Mouse (Mus musculus) kidney, postnatal 0 days (tissue): Measurements from ENCODE around the gene Armc7. TPM values are rescaled to one million over a fixed set of nuclear protein-coding genes. Genes with fewer than 3 reads are reported as not detected.
"Not testable (repeated sequence)": the region's sequence is repeated elsewhere in the genome, so short reads cannot be mapped to it uniquely, and the experiment has no call there.

Experiments used
- ATAC-seq: fragments of 200-750 bp; cut with Nextera tagmentation; replicated peaks from 2 replicates; pipeline ENCODE4 v1.8.0; 2017; ENCODE audit warnings: low read depth, moderate number of reproducible peaks, moderate TSS enrichment, moderate library complexity; ENCODE audit not compliant: low FRiP score
- DNase-seq: peaks from one replicate; pipeline ENCODE4 v3.0.0-alpha.2; 2016; ENCODE audit warnings: low spot score
- H3K27ac ChIP-seq: fragments of 300-500 bp; sonication (generic); 2 replicates; pipeline ENCODE4 v1.5.1; 2014; ENCODE audit warnings: mild to moderate bottlenecking
- H3K27me3 ChIP-seq: fragments of 300-500 bp; sonication (generic); 2 replicates; pipeline ENCODE4 v1.6.1; 2014; ENCODE audit warnings: low read length, mixed read lengths; ENCODE audit not compliant: insufficient read depth
- H3K36me3 ChIP-seq: fragments of 300-500 bp; sonication (generic); 2 replicates; pipeline ENCODE4 v1.6.1; 2014; ENCODE audit warnings: low read length, mixed read lengths; ENCODE audit not compliant: insufficient read depth
- H3K4me1 ChIP-seq: fragments of 300-500 bp; sonication (generic); replicated peaks from 2 replicates; pipeline ENCODE4 v1.6.1; 2014; ENCODE audit warnings: antibody characterized with exemption, low read length, mixed read lengths; ENCODE audit not compliant: insufficient read depth
- H3K4me2 ChIP-seq: fragments of 300-500 bp; sonication (generic); 2 replicates; pipeline ENCODE4 v1.6.1; 2014; ENCODE audit warnings: mild to moderate bottlenecking, low read length, moderate library complexity, mixed read lengths
- H3K4me3 ChIP-seq: fragments of 300-500 bp; sonication (generic); replicated peaks from 2 replicates; pipeline ENCODE4 v1.5.1; 2014; ENCODE audit warnings: low read depth, low read length
- H3K9ac ChIP-seq: fragments of 300-500 bp; sonication (generic); 2 replicates; pipeline ENCODE4 v1.6.1; 2014; ENCODE audit warnings: low read depth, low read length
- H3K9me3 ChIP-seq: fragments of 300-500 bp; sonication (generic); replicated peaks from 2 replicates; pipeline ENCODE4 v1.6.1; 2016; ENCODE audit warnings: low read length, inconsistent platforms, mixed read lengths
- CTCF ChIP-seq: IDR thresholded peaks from 2 replicates; pipeline ENCODE4 v1.5.1; 2016; ENCODE audit warnings: antibody characterized with exemption, low read depth, mild to moderate bottlenecking, moderate library complexity
- WGBS: fragments of 180-500 bp; shearing (Covaris S2); extraction: QIAGEN DNeasy Blood & Tissue Kit; methylation state at CpG from one replicate; pipeline ENCODE4 v1.1.7; 2014; 5-methylcytosine and 5-hydroxymethylcytosine counted together
- polyA plus RNA-seq: library from polyadenylated mRNA; unstranded; fragments of >200 nt; fragmentation: Nextera tagmentation; extraction: Ambion mirVana; gene quantifications from 2 replicates; pipeline ENCODE4 v1.2.1, GENCODE M21; 2015

Gene Armc7
- polyA plus RNA-seq, 1 experiment from 2014 or later = 6.9 TPM

DNA sequence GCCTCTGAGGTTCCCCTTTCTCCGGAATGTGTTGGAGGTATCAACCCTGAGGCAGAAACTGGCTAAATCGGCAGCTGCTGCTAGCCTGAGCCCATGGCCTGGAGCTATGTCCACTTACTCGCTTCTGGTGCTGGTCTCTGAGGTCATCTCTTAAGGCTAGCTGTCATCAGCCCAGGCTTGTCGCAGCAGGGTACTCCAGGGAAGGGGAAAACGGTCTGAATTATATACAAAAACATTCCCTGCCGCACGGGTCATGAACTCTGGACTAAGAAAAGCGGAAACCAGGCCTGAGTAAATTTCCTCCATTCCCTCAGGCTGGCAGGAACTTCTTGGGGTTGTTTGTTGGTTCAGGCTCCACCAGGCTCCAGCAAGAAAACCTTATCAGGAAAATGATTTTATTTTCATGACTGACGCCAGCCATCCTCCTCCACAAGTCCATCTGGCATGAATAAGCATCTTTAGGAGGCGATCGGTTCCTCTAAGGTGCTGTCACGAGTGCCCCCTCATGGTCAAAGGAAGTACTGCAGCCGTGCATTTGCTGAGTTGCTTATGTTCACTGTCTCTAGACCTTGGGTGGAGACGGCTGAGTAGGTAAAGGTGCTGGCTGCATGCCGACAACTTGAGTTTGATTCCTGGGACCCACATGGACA lies 1.7 kb upstream of the Armc7 start:
- Histone ChIP-seq H3K9ac (no peak overlapping the region), H3K9me3 (no peaks in the 10 kb centered on the region), H3K4me1 (peaks cover 19% of the 10 kb centered on the region; the same call in 1 of the 2 replicates), H3K36me3 (no peaks in the 10 kb centered on the region), H3K27me3 (no peaks in the 10 kb centered on the region), H3K4me2 (peak overlapping the region; percentile 40), H3K4me3 (no peak overlapping the region), H3K27ac (peak overlapping the region; percentile 82)
- ATAC-seq (peak; percentile 38), DNase-seq (peak; percentile 95)
- TF ChIP-seq CTCF = peak; percentile 99
- WGBS = 6% methylated on average over 15 of the region's 15 CpGs

- peak overlapping the region; percentile 51 for H3K27ac ChIP-seq
- 3% methylated on average over 28 of the region's 28 CpGs for WGBS
Observed at GRCm38 (mm10) chr11:115475758-115476237, 331 bp downstream of the Armc7 start.

DNA sequence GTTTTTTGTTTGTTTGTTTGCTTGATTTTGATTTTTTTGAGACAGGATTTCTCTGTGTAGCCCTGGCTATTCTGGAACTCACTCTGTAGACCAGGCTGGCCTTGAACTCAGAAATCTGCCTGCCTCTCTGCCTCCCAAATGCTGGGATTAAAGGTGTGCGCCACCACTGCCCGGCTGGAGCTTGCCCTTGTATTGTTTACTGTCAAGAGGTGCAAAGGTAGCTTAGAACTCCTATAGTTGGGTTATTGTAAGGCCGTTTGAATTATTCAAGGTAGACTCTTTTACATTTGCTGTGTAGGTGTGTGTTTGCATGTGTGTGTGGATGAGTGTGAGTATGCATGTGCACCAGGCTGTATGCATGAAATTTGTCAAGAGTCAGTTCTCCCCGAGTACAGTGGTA lies 1.2 kb downstream of the Armc7 start:
- not testable (repeated sequence) for H3K9me3 ChIP-seq, H3K36me3 ChIP-seq, H3K9ac ChIP-seq, H3K27ac ChIP-seq, ATAC-seq, H3K27me3 ChIP-seq, DNase-seq
- peak overlapping the region; percentile 98 for H3K4me2 ChIP-seq
- WGBS = 84% methylated on average over 4 of the region's 4 CpGs
- peak overlapping the region; percentile 82; the same call in 1 of the 2 replicates for H3K4me3 ChIP-seq
- peaks cover 19% of the 10 kb centered on the region; the same call in 1 of the 2 replicates for H3K4me1 ChIP-seq

More at GRCm38 (mm10) chr11:115475758-115476237, 331 bp downstream of the Armc7 start:
- no peaks in the 10 kb centered on the region for H3K27me3 ChIP-seq
- peak overlapping the region; percentile 87 for H3K9ac ChIP-seq
- H3K4me1 ChIP-seq = peaks cover 19% of the 10 kb centered on the region; the same call in 1 of the 2 replicates
- no peaks in the 10 kb centered on the region for H3K9me3 ChIP-seq
- no peak for TF ChIP-seq CTCF
- H3K36me3 ChIP-seq = no peaks in the 10 kb centered on the region
- DNase-seq = no peak
- no peak; the same call in 1 of the 2 replicates for ATAC-seq
- H3K4me2 ChIP-seq = peak overlapping the region; percentile 98
- peak overlapping the region; percentile 82 for H3K4me3 ChIP-seq

- DNase-seq, H3K27ac ChIP-seq, H3K4me3 ChIP-seq, H3K36me3 ChIP-seq, H3K9ac ChIP-seq, H3K9me3 ChIP-seq, ATAC-seq, H3K27me3 ChIP-seq, H3K4me2 ChIP-seq: not testable (repeated sequence)
- WGBS = 85% methylated on average over 7 of the region's 7 CpGs
- peaks cover 19% of the 10 kb centered on the region; the same call in 1 of the 2 replicates for H3K4me1 ChIP-seq
Observed at GRCm38 (mm10) chr11:115477388-115477787, 1.9 kb downstream of the Armc7 start.

- H3K9me3 ChIP-seq = no peaks in the 10 kb centered on the region
- H3K9ac ChIP-seq = no peak overlapping the region
- WGBS = 88% methylated on average over 9 of the region's 9 CpGs
- H3K4me3 ChIP-seq = no peak overlapping the region
- H3K4me2 ChIP-seq = no peak overlapping the region
- no peaks in the 10 kb centered on the region for H3K27me3 ChIP-seq
- no peak for TF ChIP-seq CTCF
- DNase-seq (no peak), ATAC-seq (no peak)
- no peak overlapping the region for H3K27ac ChIP-seq
- H3K4me1 ChIP-seq = peaks cover 11% of the 10 kb centered on the region; the same call in 1 of the 2 replicates
- no peaks in the 10 kb centered on the region for H3K36me3 ChIP-seq
Observed at GRCm38 (mm10) chr11:115478296-115478938, 3.0 kb downstream of the Armc7 start.

- 0 out of 2 replicates have a peak, but pooled peaks cover 3% of the 10 kb centered on the region for H3K4me1 ChIP-seq
- H3K4me2 ChIP-seq = no peak overlapping the region
- H3K27me3 ChIP-seq = no peaks in the 10 kb centered on the region
- ATAC-seq (no peak), DNase-seq (no peak)
- H3K9me3 ChIP-seq = no peaks in the 10 kb centered on the region
- no peak overlapping the region for H3K27ac ChIP-seq
- no peaks in the 10 kb centered on the region for H3K36me3 ChIP-seq
- TF ChIP-seq CTCF = no peak
- H3K9ac ChIP-seq = no peak overlapping the region
- H3K4me3 ChIP-seq = no peak overlapping the region
- WGBS = 78% methylated on average over 6 of the region's 6 CpGs
Observed at GRCm38 (mm10) chr11:115481553-115482259, 6.2 kb downstream of the Armc7 start.
